Mouse (Mus musculus) intestine, embryonic 16.5 days (tissue): Measurements from ENCODE around the gene Slc36a3. TPM values are rescaled to one million over a fixed set of nuclear protein-coding genes. Genes with fewer than 3 reads are reported as not detected.

Experiments used
- ATAC-seq: fragments of 200-750 bp; cut with Nextera tagmentation; 2 replicates; pipeline ENCODE4 v1.8.0; 2017; ENCODE audit warnings: moderate TSS enrichment, moderate library complexity
- H3K27ac ChIP-seq: fragments of 300-500 bp; sonication (generic); 2 replicates; pipeline ENCODE4 v1.5.1; 2014; ENCODE audit warnings: mild to moderate bottlenecking, low read length
- H3K27me3 ChIP-seq: fragments of 300-500 bp; sonication (generic); replicated peaks from 2 replicates; pipeline ENCODE4 v1.6.1; 2014; ENCODE audit warnings: low read length, control low read depth, mixed read lengths; ENCODE audit not compliant: control insufficient read depth, insufficient read depth
- H3K36me3 ChIP-seq: fragments of 300-500 bp; sonication (generic); 2 replicates; pipeline ENCODE4 v1.6.1; 2014; ENCODE audit warnings: low read length, control low read depth; ENCODE audit not compliant: control insufficient read depth, insufficient read depth
- H3K4me1 ChIP-seq: fragments of 300-500 bp; sonication (generic); 2 replicates; pipeline ENCODE4 v1.6.1; 2014; ENCODE audit warnings: low read length, control low read depth, mixed read lengths; ENCODE audit not compliant: control insufficient read depth, insufficient read depth
- H3K4me2 ChIP-seq: fragments of 300-500 bp; sonication (generic); 2 replicates; pipeline ENCODE4 v1.6.1; 2014; ENCODE audit warnings: low read depth, low read length, control low read depth
- H3K4me3 ChIP-seq: fragments of 300-500 bp; sonication (generic); 2 replicates; pipeline ENCODE4 v1.5.1; 2014; ENCODE audit warnings: mild to moderate bottlenecking, low read length
- H3K9ac ChIP-seq: fragments of 300-500 bp; sonication (generic); 2 replicates; pipeline ENCODE4 v1.6.1; 2014; ENCODE audit warnings: low read depth, low read length
- H3K9me3 ChIP-seq: fragments of 300-500 bp; sonication (generic); 2 replicates; pipeline ENCODE4 v1.6.1; 2016; ENCODE audit warnings: low read length, control low read depth; ENCODE audit not compliant: control insufficient read depth
- WGBS: fragments of 180-500 bp; shearing (Covaris S2); extraction: QIAGEN DNeasy Blood & Tissue Kit; methylation state at CpG from one replicate; pipeline ENCODE4 v1.1.7; 2014; 5-methylcytosine and 5-hydroxymethylcytosine counted together
- polyA plus RNA-seq: library from polyadenylated mRNA; unstranded; fragments of >200 nt; fragmentation: Nextera tagmentation; extraction: Ambion mirVana; gene quantifications from 2 replicates; pipeline ENCODE4 v1.2.1, GENCODE M21; 2015

Gene Slc36a3
- polyA plus RNA-seq, 1 experiment from 2014 or later, result not detected

GRCm38 (mm10) chr11:55134407-55134806 lies 17.1 kb downstream of the Slc36a3 start:
- H3K9ac ChIP-seq, result no peak overlapping the region
- H3K4me3 ChIP-seq, result no peak overlapping the region
- H3K4me2 ChIP-seq, result no peak overlapping the region
- no peaks in the 10 kb centered on the region for H3K36me3 ChIP-seq
- ATAC-seq, result no peak
- H3K4me1 ChIP-seq, result no peaks in the 10 kb centered on the region
- no peak overlapping the region for H3K27ac ChIP-seq
- H3K9me3 ChIP-seq, result no peaks in the 10 kb centered on the region
- WGBS, result 95% methylated on average over 1 of the region's 1 CpGs
- H3K27me3 ChIP-seq, result no peaks in the 10 kb centered on the region

- H3K4me3 ChIP-seq, result no peak overlapping the region
- no peak for ATAC-seq
- H3K4me1 ChIP-seq, result no peaks in the 10 kb centered on the region
- WGBS, result 95% methylated on average over 1 of the region's 1 CpGs
- H3K27me3 ChIP-seq, result no peaks in the 10 kb centered on the region
- H3K4me2 ChIP-seq, result no peak overlapping the region
- H3K36me3 ChIP-seq, result no peaks in the 10 kb centered on the region
- no peak overlapping the region for H3K9ac ChIP-seq
- no peak overlapping the region for H3K27ac ChIP-seq
- H3K9me3 ChIP-seq, result no peaks in the 10 kb centered on the region
Measured at GRCm38 (mm10) chr11:55133204-55133603, 18.3 kb downstream of the Slc36a3 start.

GRCm38 (mm10) chr11:55131946-55132345 lies 19.6 kb downstream of the Slc36a3 start:
- no peaks in the 10 kb centered on the region for H3K27me3 ChIP-seq
- ATAC-seq, result no peak
- 49% methylated on average over 1 of the region's 1 CpGs for WGBS

GRCm38 (mm10) chr11:55131077-55131742 lies 20.3 kb downstream of the Slc36a3 start:
- WGBS, result 89% methylated on average over 11 of the region's 11 CpGs
- H3K4me1 ChIP-seq, result no peaks in the 10 kb centered on the region
- no peaks in the 10 kb centered on the region for H3K9me3 ChIP-seq
- no peak overlapping the region for H3K4me2 ChIP-seq
- no peaks in the 10 kb centered on the region for H3K27me3 ChIP-seq
- H3K27ac ChIP-seq, result no peak overlapping the region
- no peak overlapping the region for H3K9ac ChIP-seq
- H3K36me3 ChIP-seq, result no peaks in the 10 kb centered on the region
- no peak; the same call in 1 of the 2 replicates for ATAC-seq
- no peak overlapping the region for H3K4me3 ChIP-seq

More at GRCm38 (mm10) chr11:55131946-55132345, 19.6 kb downstream of the Slc36a3 start:
- H3K4me2 ChIP-seq, result no peak overlapping the region
- H3K4me1 ChIP-seq, result no peaks in the 10 kb centered on the region
- H3K4me3 ChIP-seq, result no peak overlapping the region
- no peaks in the 10 kb centered on the region for H3K9me3 ChIP-seq
- H3K9ac ChIP-seq, result no peak overlapping the region
- no peak overlapping the region for H3K27ac ChIP-seq
- H3K36me3 ChIP-seq, result no peaks in the 10 kb centered on the region

- no peak for ATAC-seq
- Histone ChIP-seq H3K4me3 (no peak overlapping the region), H3K27ac (no peak overlapping the region), H3K4me2 (no peak overlapping the region), H3K9ac (no peak overlapping the region), H3K9me3 (no peaks in the 10 kb centered on the region), H3K4me1 (no peaks in the 10 kb centered on the region), H3K27me3 (no peaks in the 10 kb centered on the region), H3K36me3 (no peaks in the 10 kb centered on the region)
- 76% methylated on average over 3 of the region's 3 CpGs for WGBS
Measured at GRCm38 (mm10) chr11:55128411-55128810, 23.1 kb downstream of the Slc36a3 start.

GRCm38 (mm10) chr11:55127937-55128336 lies 23.6 kb downstream of the Slc36a3 start:
- no peak overlapping the region for H3K4me3 ChIP-seq
- H3K4me1 ChIP-seq, result no peaks in the 10 kb centered on the region
- no peak overlapping the region for H3K27ac ChIP-seq
- no peaks in the 10 kb centered on the region for H3K27me3 ChIP-seq
- WGBS, result 62% methylated on average over 6 of the region's 6 CpGs
- no peaks in the 10 kb centered on the region for H3K36me3 ChIP-seq
- no peak overlapping the region for H3K9ac ChIP-seq
- no peak for ATAC-seq
- no peak overlapping the region for H3K4me2 ChIP-seq
- H3K9me3 ChIP-seq, result no peaks in the 10 kb centered on the region

- Histone ChIP-seq H3K4me2 (no peak overlapping the region), H3K9me3 (no peaks in the 10 kb centered on the region), H3K36me3 (no peaks in the 10 kb centered on the region), H3K27ac (no peak overlapping the region), H3K9ac (no peak overlapping the region), H3K4me3 (no peak overlapping the region), H3K4me1 (no peaks in the 10 kb centered on the region), H3K27me3 (no peaks in the 10 kb centered on the region)
- ATAC-seq, result no peak
- WGBS, result 60% methylated on average over 3 of the region's 3 CpGs
Measured at GRCm38 (mm10) chr11:55126663-55127062, 24.8 kb downstream of the Slc36a3 start.

GRCm38 (mm10) chr11:55121430-55121829 lies 30.1 kb downstream of the Slc36a3 start:
- H3K27me3 ChIP-seq, result no peaks in the 10 kb centered on the region
- H3K9me3 ChIP-seq, result no peaks in the 10 kb centered on the region
- H3K4me2 ChIP-seq, result no peak overlapping the region
- no peak overlapping the region for H3K27ac ChIP-seq
- no peak for ATAC-seq
- no peak overlapping the region for H3K9ac ChIP-seq
- H3K4me3 ChIP-seq, result no peak overlapping the region
- WGBS, result 83% methylated on average over 1 of the region's 1 CpGs
- H3K36me3 ChIP-seq, result no peaks in the 10 kb centered on the region
- no peaks in the 10 kb centered on the region for H3K4me1 ChIP-seq

- no peak for ATAC-seq
- H3K4me3 ChIP-seq, result no peak overlapping the region
- no peaks in the 10 kb centered on the region for H3K36me3 ChIP-seq
- H3K27me3 ChIP-seq, result no peaks in the 10 kb centered on the region
- no peaks in the 10 kb centered on the region for H3K4me1 ChIP-seq
- H3K4me2 ChIP-seq, result no peak overlapping the region
- no peaks in the 10 kb centered on the region for H3K9me3 ChIP-seq
- H3K27ac ChIP-seq, result no peak overlapping the region; the same call in 1 of the 2 replicates
- no peak overlapping the region for H3K9ac ChIP-seq
- WGBS, result 63% methylated on average over 8 of the region's 8 CpGs
Measured at GRCm38 (mm10) chr11:55120821-55121271, 30.7 kb downstream of the Slc36a3 start.

- Histone ChIP-seq H3K9me3 (no peaks in the 10 kb centered on the region), H3K9ac (no peak overlapping the region), H3K4me2 (no peak overlapping the region), H3K27me3 (no peaks in the 10 kb centered on the region), H3K4me1 (no peaks in the 10 kb centered on the region), H3K4me3 (no peak overlapping the region), H3K27ac (no peak overlapping the region), H3K36me3 (no peaks in the 10 kb centered on the region)
- no peak for ATAC-seq
Measured at GRCm38 (mm10) chr11:55120279-55120678, 31.2 kb downstream of the Slc36a3 start.
